Mouse (Mus musculus) thymus, adult 2 months (tissue): ENCODE measurements around the gene Ufc1.

Experiments
- CTCF ChIP-seq: fragments of 200-500 bp; IDR thresholded peaks from 2 replicates; pipeline ENCODE4 v1.5.1; 2012; ENCODE audit warnings: mild to moderate bottlenecking, control low read depth, low read length, moderate library complexity, borderline replicate concordance; ENCODE audit not compliant: control insufficient read depth, poor library complexity, insufficient read depth; ENCODE audit errors: extremely low read depth
- POLR2A ChIP-seq: fragments of 200-500 bp; IDR thresholded peaks from 2 replicates; pipeline ENCODE4 v1.6.1; 2012; ENCODE audit warnings: mild to moderate bottlenecking, low read length, control low read depth, moderate library complexity; ENCODE audit not compliant: control insufficient read depth, poor library complexity, insufficient read depth; ENCODE audit errors: extremely low read depth

DNA sequence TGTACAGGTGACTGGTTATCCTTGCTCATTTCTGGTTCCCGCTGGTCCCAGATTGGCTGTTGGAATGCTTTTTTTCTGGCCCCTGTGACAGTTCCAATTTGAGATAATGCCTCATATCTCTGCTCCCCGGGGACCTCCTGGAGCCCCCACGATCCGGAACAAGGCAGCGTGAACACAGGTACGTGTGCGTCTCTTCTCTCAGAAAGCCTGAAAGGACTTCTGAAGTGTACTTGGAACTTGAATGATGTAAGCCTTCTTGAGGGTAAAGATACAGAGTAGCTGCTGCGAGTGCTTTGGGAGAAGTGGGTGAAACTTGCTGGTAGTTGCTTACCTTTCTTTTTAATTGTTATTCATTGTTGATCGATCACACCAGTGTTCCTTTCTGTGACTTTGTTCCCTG is 23.6 kb downstream of the Ufc1 start:
- TF ChIP-seq CTCF (no peak), POLR2A (no peak)
